Mouse (Mus musculus) neural tube, embryonic 12.5 days (tissue): ENCODE results near the gene Adipor2. TPM values are rescaled to one million over a fixed set of nuclear protein-coding genes. Genes with fewer than 3 reads are reported as not detected.
A peak's percentile ranks its signal among the peaks of the same experiment; 100 is the strongest.

ENCODE experiments used
- ATAC-seq: fragments of 200-750 bp; cut with Nextera tagmentation; 2 replicates; pipeline ENCODE4 v1.8.0; 2017; ENCODE audit warnings: low read depth, mild to moderate bottlenecking, moderate TSS enrichment, moderate library complexity; ENCODE audit not compliant: low FRiP score
- H3K27ac ChIP-seq: fragments of 300-500 bp; sonication (generic); 2 replicates; pipeline ENCODE4 v1.5.1; 2016
- H3K27me3 ChIP-seq: fragments of 300-500 bp; sonication (generic); replicated peaks from 2 replicates; pipeline ENCODE4 v1.6.1; 2016; ENCODE audit warnings: mild to moderate bottlenecking
- H3K36me3 ChIP-seq: fragments of 300-500 bp; sonication (generic); 2 replicates; pipeline ENCODE4 v1.6.1; 2016; ENCODE audit warnings: mild to moderate bottlenecking
- H3K4me1 ChIP-seq: fragments of 300-500 bp; sonication (generic); 2 replicates; pipeline ENCODE4 v1.6.1; 2016
- H3K4me2 ChIP-seq: fragments of 300-500 bp; sonication (generic); replicated peaks from 2 replicates; pipeline ENCODE4 v1.6.1; 2016; ENCODE audit warnings: mild to moderate bottlenecking
- H3K4me3 ChIP-seq: fragments of 300-500 bp; sonication (generic); 2 replicates; pipeline ENCODE4 v1.5.1; 2016
- H3K9ac ChIP-seq: fragments of 300-500 bp; sonication (generic); 2 replicates; pipeline ENCODE4 v1.6.1; 2016; ENCODE audit warnings: mild to moderate bottlenecking
- H3K9me3 ChIP-seq: fragments of 300-500 bp; sonication (generic); 2 replicates; pipeline ENCODE4 v1.6.1; 2016; ENCODE audit warnings: mild to moderate bottlenecking
- WGBS: fragments of 180-500 bp; shearing (Covaris S2); methylation state at CpG from one replicate; pipeline ENCODE4 v1.1.7; 2016; 5-methylcytosine and 5-hydroxymethylcytosine counted together
- polyA plus RNA-seq: library from polyadenylated mRNA; unstranded; fragments of >200 nt; fragmentation: Nextera tagmentation; extraction: Ambion mirVana; gene quantifications from 2 replicates; pipeline ENCODE4 v1.2.1, GENCODE M21; 2016

Adipor2 gene
- polyA plus RNA-seq, 1 experiment from 2014 or later = 31.0 TPM

DNA sequence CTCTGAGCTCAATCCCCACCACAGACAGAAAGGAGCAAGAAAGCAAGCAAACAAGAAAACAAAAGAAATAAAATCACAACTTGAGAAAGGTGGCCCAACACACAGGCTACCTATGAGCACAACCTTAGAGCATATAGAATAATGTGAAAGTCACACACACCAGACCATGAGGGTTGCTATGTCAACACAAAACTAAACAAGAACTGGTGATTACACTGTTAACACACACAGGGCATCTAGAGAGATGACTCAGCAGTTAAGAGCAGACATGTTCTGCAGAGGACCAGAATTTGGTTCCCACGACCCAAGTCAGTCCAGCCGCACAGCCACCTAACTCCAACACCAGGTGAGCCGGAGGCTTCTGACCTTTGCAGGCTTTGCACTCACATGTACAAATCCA is 14.5 kb downstream of the Adipor2 start:
- Histone ChIP-seq H3K9ac (no peak overlapping the region), H3K27me3 (no peaks in the 10 kb centered on the region), H3K36me3 (no peaks in the 10 kb centered on the region), H3K4me2 (no peak overlapping the region), H3K9me3 (no peaks in the 10 kb centered on the region), H3K27ac (no peak overlapping the region), H3K4me3 (no peak overlapping the region), H3K4me1 (0 out of 2 replicates have a peak, but pooled peaks cover 4% of the 10 kb centered on the region)
- ATAC-seq = no peak
- WGBS = 90% methylated on average over 3 of the region's 3 CpGs

GRCm38 (mm10) chr6:119401545-119402304 is 15.8 kb downstream of the Adipor2 start:
- ATAC-seq = no peak
- H3K27me3 ChIP-seq = no peaks in the 10 kb centered on the region
- H3K9ac ChIP-seq = no peak overlapping the region
- no peak overlapping the region for H3K27ac ChIP-seq
- 0 out of 2 replicates have a peak, but pooled peaks cover 4% of the 10 kb centered on the region for H3K4me1 ChIP-seq
- H3K4me3 ChIP-seq = no peak overlapping the region
- H3K9me3 ChIP-seq = no peaks in the 10 kb centered on the region
- H3K36me3 ChIP-seq = no peaks in the 10 kb centered on the region
- 91% methylated on average over 8 of the region's 8 CpGs for WGBS
- H3K4me2 ChIP-seq = no peak overlapping the region

- WGBS = 95% methylated on average over 3 of the region's 3 CpGs
- Histone ChIP-seq H3K4me1 (0 out of 2 replicates have a peak, but pooled peaks cover 4% of the 10 kb centered on the region), H3K4me2 (no peak overlapping the region), H3K27ac (no peak overlapping the region), H3K9me3 (no peaks in the 10 kb centered on the region), H3K4me3 (no peak overlapping the region), H3K9ac (no peak overlapping the region), H3K36me3 (no peaks in the 10 kb centered on the region), H3K27me3 (no peaks in the 10 kb centered on the region)
- no peak for ATAC-seq
Measured at GRCm38 (mm10) chr6:119400649-119401048, 16.9 kb downstream of the Adipor2 start.

DNA sequence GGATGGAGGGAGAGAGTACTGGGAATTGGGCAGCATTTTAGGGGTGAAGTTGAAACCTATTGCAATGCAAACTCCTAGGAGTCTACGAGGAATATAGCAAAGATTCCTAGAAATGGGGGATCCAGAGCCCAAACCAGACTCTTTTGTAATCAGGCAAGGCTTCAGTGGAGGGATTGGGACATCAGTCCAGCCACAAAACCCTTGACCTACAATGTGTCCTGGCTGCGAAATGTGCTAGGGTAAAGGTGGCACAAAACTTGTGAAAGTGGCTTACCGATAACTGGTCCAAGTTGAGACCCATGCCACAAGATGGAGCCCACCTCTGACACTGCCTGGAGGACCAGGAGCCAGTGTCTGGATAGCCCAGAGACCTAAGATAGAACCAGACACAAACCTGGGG is 18.1 kb downstream of the Adipor2 start:
- 94% methylated on average over 3 of the region's 3 CpGs for WGBS
- H3K4me2 ChIP-seq = no peak overlapping the region
- no peak overlapping the region for H3K27ac ChIP-seq
- no peaks in the 10 kb centered on the region for H3K4me1 ChIP-seq
- H3K9me3 ChIP-seq = no peaks in the 10 kb centered on the region
- H3K4me3 ChIP-seq = no peak overlapping the region
- no peaks in the 10 kb centered on the region for H3K27me3 ChIP-seq
- no peaks in the 10 kb centered on the region for H3K36me3 ChIP-seq
- no peak for ATAC-seq
- H3K9ac ChIP-seq = no peak overlapping the region

DNA sequence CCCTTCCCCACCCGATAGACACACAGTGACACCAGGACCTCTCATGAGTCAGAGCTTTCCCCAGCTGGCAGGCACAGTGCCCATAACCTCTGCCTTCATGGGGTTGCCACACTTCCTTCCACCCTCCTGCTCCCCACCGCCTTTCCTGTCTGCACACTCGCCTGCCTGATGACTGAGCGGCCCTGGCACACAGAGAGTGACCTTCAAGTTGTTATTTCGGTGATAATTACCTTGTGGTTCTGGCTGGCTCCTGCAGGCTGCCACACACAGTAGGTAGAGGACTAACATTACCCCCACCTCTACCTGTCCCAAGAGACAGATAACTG is 21.2 kb downstream of the Adipor2 start:
- Histone ChIP-seq H3K27me3 (no peaks in the 10 kb centered on the region), H3K27ac (no peak overlapping the region), H3K4me2 (no peak overlapping the region), H3K9me3 (no peaks in the 10 kb centered on the region), H3K4me1 (no peaks in the 10 kb centered on the region), H3K4me3 (no peak overlapping the region), H3K36me3 (no peaks in the 10 kb centered on the region), H3K9ac (no peak overlapping the region)
- 83% methylated on average over 5 of the region's 5 CpGs for WGBS
- no peak for ATAC-seq

GRCm38 (mm10) chr6:119395421-119396308 is 21.8 kb downstream of the Adipor2 start:
- no peak for ATAC-seq
- Histone ChIP-seq H3K27me3 (no peaks in the 10 kb centered on the region), H3K27ac (no peak overlapping the region), H3K36me3 (no peaks in the 10 kb centered on the region), H3K9me3 (no peaks in the 10 kb centered on the region), H3K4me2 (no peak overlapping the region), H3K4me1 (no peaks in the 10 kb centered on the region), H3K9ac (no peak overlapping the region), H3K4me3 (no peak overlapping the region)
- WGBS = 88% methylated on average over 14 of the region's 14 CpGs

- H3K9ac ChIP-seq = no peak overlapping the region
- H3K4me3 ChIP-seq = no peak overlapping the region
- no peaks in the 10 kb centered on the region for H3K27me3 ChIP-seq
- no peak overlapping the region for H3K4me2 ChIP-seq
- no peaks in the 10 kb centered on the region for H3K9me3 ChIP-seq
- H3K36me3 ChIP-seq = no peaks in the 10 kb centered on the region
- no peak overlapping the region for H3K27ac ChIP-seq
- H3K4me1 ChIP-seq = peaks cover 5% of the 10 kb centered on the region; the same call in 1 of the 2 replicates
- no peak for ATAC-seq
- 84% methylated on average over 9 of the region's 9 CpGs for WGBS
Measured at GRCm38 (mm10) chr6:119392836-119393235, 24.7 kb downstream of the Adipor2 start.

DNA sequence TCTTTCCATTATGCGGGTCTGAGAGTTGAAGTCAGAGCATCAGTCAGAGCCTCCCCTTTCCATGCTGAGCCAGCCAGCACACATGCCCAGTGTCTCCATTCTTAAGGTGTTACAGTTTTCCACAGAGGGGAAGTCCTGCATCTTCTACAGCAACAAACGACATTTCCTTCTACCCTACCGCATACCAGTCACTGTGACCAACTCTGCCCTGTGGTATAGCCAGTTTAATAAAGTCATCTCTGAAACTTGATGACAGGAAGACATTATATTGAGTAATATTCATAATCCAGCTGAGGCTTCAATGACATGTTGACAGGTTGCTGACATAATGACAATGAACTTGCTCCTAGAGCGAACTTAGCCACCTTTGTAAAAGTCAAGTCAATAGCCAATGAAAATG is 26.8 kb downstream of the Adipor2 start:
- Histone ChIP-seq H3K9me3 (no peaks in the 10 kb centered on the region), H3K4me1 (peaks cover 16% of the 10 kb centered on the region), H3K27me3 (no peaks in the 10 kb centered on the region), H3K27ac (no peak overlapping the region), H3K36me3 (no peaks in the 10 kb centered on the region), H3K9ac (no peak overlapping the region), H3K4me3 (no peak overlapping the region), H3K4me2 (no peak overlapping the region)
- no peak for ATAC-seq
- 93% methylated on average over 4 of the region's 4 CpGs for WGBS

- Histone ChIP-seq H3K4me2 (peak overlapping the region; percentile 72), H3K4me1 (peaks cover 16% of the 10 kb centered on the region), H3K9ac (peak overlapping the region; percentile 36; the same call in 1 of the 2 replicates), H3K36me3 (no peaks in the 10 kb centered on the region), H3K9me3 (no peaks in the 10 kb centered on the region), H3K27ac (no peak overlapping the region), H3K4me3 (peak overlapping the region; percentile 87), H3K27me3 (no peaks in the 10 kb centered on the region)
- ATAC-seq = peak; percentile 42
- WGBS = 27% methylated on average over 10 of the region's 10 CpGs
Measured at GRCm38 (mm10) chr6:119389089-119389488, 28.4 kb downstream of the Adipor2 start.

- ATAC-seq = peak; percentile 99
- Histone ChIP-seq H3K4me3 (peak overlapping the region; percentile 87), H3K9ac (peak overlapping the region; percentile 87), H3K27ac (peak overlapping the region; percentile 57; the same call in 1 of the 2 replicates), H3K4me2 (peak overlapping the region; percentile 72), H3K27me3 (no peaks in the 10 kb centered on the region), H3K4me1 (peaks cover 16% of the 10 kb centered on the region), H3K36me3 (no peaks in the 10 kb centered on the region), H3K9me3 (no peaks in the 10 kb centered on the region)
- under 1% methylated on average over 40 of the region's 53 CpGs for WGBS
Measured at GRCm38 (mm10) chr6:119388650-119389012, 28.9 kb downstream of the Adipor2 start.

GRCm38 (mm10) chr6:119387801-119388649 is 29.5 kb downstream of the Adipor2 start:
- no peaks in the 10 kb centered on the region for H3K27me3 ChIP-seq
- peak overlapping the region; percentile 87 for H3K9ac ChIP-seq
- peak overlapping the region; percentile 72 for H3K4me2 ChIP-seq
- H3K4me1 ChIP-seq = peaks cover 16% of the 10 kb centered on the region
- H3K27ac ChIP-seq = peak overlapping the region; percentile 57; the same call in 1 of the 2 replicates
- under 1% methylated on average over 47 of the region's 76 CpGs for WGBS
- no peaks in the 10 kb centered on the region for H3K36me3 ChIP-seq
- H3K4me3 ChIP-seq = peak overlapping the region; percentile 87
- ATAC-seq = peak; percentile 87
- H3K9me3 ChIP-seq = no peaks in the 10 kb centered on the region

GRCm38 (mm10) chr6:119386821-119387220 is 30.7 kb downstream of the Adipor2 start:
- no peaks in the 10 kb centered on the region for H3K9me3 ChIP-seq
- H3K4me2 ChIP-seq = peak overlapping the region; percentile 72
- no peak overlapping the region for H3K4me3 ChIP-seq
- 91% methylated on average over 1 of the region's 1 CpGs for WGBS
- H3K27ac ChIP-seq = no peak overlapping the region
- no peak for ATAC-seq
- no peaks in the 10 kb centered on the region for H3K27me3 ChIP-seq
- peaks cover 16% of the 10 kb centered on the region for H3K4me1 ChIP-seq
- H3K36me3 ChIP-seq = no peaks in the 10 kb centered on the region
- H3K9ac ChIP-seq = no peak overlapping the region
